Mouse (Mus musculus) kidney, adult 2 months (tissue): ENCODE data around the gene Gclc.

ENCODE experiments used
- CTCF ChIP-seq: fragments of 200-500 bp; conservative IDR thresholded peaks from 2 replicates; pipeline ENCODE4 v1.5.1; 2011; ENCODE audit warnings: low read depth, mild to moderate bottlenecking, control low read depth, low read length, moderate library complexity, mixed read lengths; ENCODE audit not compliant: insufficient read depth, insufficient read length
- POLR2A ChIP-seq: fragments of 200-500 bp; IDR thresholded peaks from one replicate; pipeline ENCODE4 v1.6.1; 2011; ENCODE audit warnings: low read depth, low read length, control low read depth

GRCm38 (mm10) chr9:77756076-77756475, 1.7 kb downstream of the Gclc start:
- no peak for TF ChIP-seq POLR2A
- TF ChIP-seq CTCF = peak; percentile 51
